Mouse (Mus musculus) CH12.LX (cell line): Measurements from ENCODE around the gene Amd1. TPM values are rescaled to one million over a fixed set of nuclear protein-coding genes. Genes with fewer than 3 reads are reported as not detected.
A peak's percentile ranks its signal among the peaks of the same experiment; 100 is the strongest.

Experiments
- DNase-seq: peaks from one replicate; pipeline ENCODE4 v3.0.0-alpha.2; 2013; ENCODE audit errors: extremely low read depth
- H3K27ac ChIP-seq: 2 replicates; pipeline ENCODE4 v1.5.1; 2012; ENCODE audit warnings: low read depth, mild to moderate bottlenecking, control low read depth, moderate library complexity; ENCODE audit not compliant: insufficient read depth
- H3K27me3 ChIP-seq: replicated peaks from 2 replicates; pipeline ENCODE3; 2012; ENCODE audit warnings: inconsistent platforms
- H3K36me3 ChIP-seq, 2 experiments: replicated peaks in 1 of 2; 2 replicates each; pipeline versions ENCODE3 to v1.6.1; 2012; ENCODE audit warnings: inconsistent platforms in 1 of 2, low read length in 1 of 2, mild to moderate bottlenecking in 1 of 2, mixed read lengths in 1 of 2, moderate library complexity in 1 of 2; ENCODE audit not compliant: control insufficient read depth in 1 of 2, insufficient read depth in 1 of 2
- H3K4me1 ChIP-seq, 2 experiments: 2 replicates each; pipeline ENCODE4 v1.6.1; 2012; ENCODE audit warnings: inconsistent platforms in 1 of 2, moderate library complexity in 1 of 2; ENCODE audit not compliant: insufficient read depth in 2 of 2, control insufficient read depth in 1 of 2
- H3K4me2 ChIP-seq: 2 replicates; pipeline ENCODE4 v1.6.1; 2012; ENCODE audit warnings: low read depth, mild to moderate bottlenecking, control low read depth; ENCODE audit not compliant: poor library complexity, insufficient read depth, severe bottlenecking
- H3K4me3 ChIP-seq, 3 experiments: fragments of 150-350 bp in 1 of 3; sonication (generic) in 1 of 3; replicated peaks in 1 of 3; 2 replicates each; pipeline versions ENCODE3 to v1.5.1; 2011 to 2012; ENCODE audit warnings: low read depth in 2 of 3, low read length in 2 of 3, mild to moderate bottlenecking in 2 of 3, moderate library complexity in 2 of 3, control low read depth in 1 of 3, improper control_type of control experiment in 1 of 3, inconsistent platforms in 1 of 3, mixed read lengths in 1 of 3; ENCODE audit not compliant: poor library complexity in 1 of 3
- H3K79me2 ChIP-seq: replicated peaks from 2 replicates; pipeline ENCODE4 v1.6.1; 2012; ENCODE audit warnings: mild to moderate bottlenecking, moderate library complexity; ENCODE audit not compliant: control insufficient read depth, poor library complexity, insufficient read depth, severe bottlenecking; ENCODE audit errors: extremely low read depth
- H3K9ac ChIP-seq: 2 replicates; pipeline ENCODE4 v1.6.1; 2012; ENCODE audit warnings: low read depth, mild to moderate bottlenecking, control low read depth, moderate library complexity; ENCODE audit not compliant: insufficient read depth
- H3K9me3 ChIP-seq: replicated peaks from 2 replicates; pipeline ENCODE3; 2012; ENCODE audit warnings: low read length, inconsistent platforms, mixed read lengths
- BHLHE40 ChIP-seq: IDR thresholded peaks from 2 replicates; pipeline ENCODE4 v1.6.1; 2011; ENCODE audit warnings: mild to moderate bottlenecking, low read depth, low read length, improper control_type of control experiment
- CHD1 ChIP-seq: IDR thresholded peaks from 2 replicates; pipeline ENCODE4 v1.6.1; 2012; ENCODE audit warnings: low read depth, low read length, improper control_type of control experiment, inconsistent platforms
- E2F4 ChIP-seq: IDR thresholded peaks from 2 replicates; pipeline ENCODE4 v1.6.1; 2011; ENCODE audit warnings: low read depth, low read length, improper control_type of control experiment; ENCODE audit not compliant: insufficient replicate concordance
- ELF1 ChIP-seq: IDR thresholded peaks from 2 replicates; pipeline ENCODE4 v1.6.1; 2014; ENCODE audit warnings: low read depth, mild to moderate bottlenecking, inconsistent platforms, low read length, improper control_type of control experiment
- EP300 ChIP-seq: IDR thresholded peaks from 2 replicates; pipeline ENCODE4 v1.6.1; 2011; ENCODE audit warnings: low read length, improper control_type of control experiment
- ETS1 ChIP-seq: conservative IDR thresholded peaks from 2 replicates; pipeline ENCODE4 v1.6.1; 2012; ENCODE audit warnings: low read depth, mild to moderate bottlenecking, inconsistent platforms, low read length, improper control_type of control experiment, moderate library complexity
- GABPA ChIP-seq: IDR thresholded peaks from 2 replicates; pipeline ENCODE4 v1.6.1; 2012; ENCODE audit warnings: low read depth, low read length, improper control_type of control experiment, inconsistent platforms; ENCODE audit not compliant: insufficient replicate concordance
- HCFC1 ChIP-seq: IDR thresholded peaks from 2 replicates; pipeline ENCODE4 v1.6.1; 2012; ENCODE audit warnings: low read depth, mild to moderate bottlenecking, inconsistent platforms, low read length, improper control_type of control experiment
- IRF4 ChIP-seq: IDR thresholded peaks from 2 replicates; pipeline ENCODE4 v1.6.1; 2014; ENCODE audit warnings: low read depth, mild to moderate bottlenecking, inconsistent platforms, low read length, improper control_type of control experiment
- JUN ChIP-seq: IDR thresholded peaks from 2 replicates; pipeline ENCODE4 v1.6.1; 2011; ENCODE audit warnings: low read depth, mild to moderate bottlenecking, low read length, improper control_type of control experiment, moderate library complexity; ENCODE audit not compliant: insufficient read depth
- JUND ChIP-seq: conservative IDR thresholded peaks from 2 replicates; pipeline ENCODE4 v1.6.1; 2011; ENCODE audit warnings: low read depth, low read length, improper control_type of control experiment
- MAX ChIP-seq: IDR thresholded peaks from 2 replicates; pipeline ENCODE4 v1.6.1; 2011; ENCODE audit warnings: low read length, improper control_type of control experiment
- MEF2A ChIP-seq: IDR thresholded peaks from 2 replicates; pipeline ENCODE4 v1.6.1; 2014; ENCODE audit warnings: low read depth, mild to moderate bottlenecking, inconsistent platforms, low read length, improper control_type of control experiment, borderline replicate concordance
- MXI1 ChIP-seq: IDR thresholded peaks from 2 replicates; pipeline ENCODE4 v1.6.1; 2011; ENCODE audit warnings: mild to moderate bottlenecking, low read depth, low read length, improper control_type of control experiment
- NELFE ChIP-seq: IDR thresholded peaks from 2 replicates; pipeline ENCODE4 v1.6.1; 2011; ENCODE audit warnings: low read depth, low read length, improper control_type of control experiment
- PAX5 ChIP-seq: IDR thresholded peaks from 2 replicates; pipeline ENCODE4 v1.6.1; 2012; ENCODE audit warnings: low read length, inconsistent platforms, mixed read lengths
- POLR2A ChIP-seq: IDR thresholded peaks from 2 replicates; pipeline ENCODE4 v1.6.1; 2011; ENCODE audit warnings: low read depth, mild to moderate bottlenecking, improper control_type of control experiment, low read length
- POLR2AphosphoS2 ChIP-seq: IDR thresholded peaks from 2 replicates; pipeline ENCODE4 v1.6.1; 2011; ENCODE audit warnings: low read depth, low read length, improper control_type of control experiment
- SIN3A ChIP-seq: IDR thresholded peaks from 2 replicates; pipeline ENCODE4 v1.6.1; 2012; ENCODE audit warnings: low read length, improper control_type of control experiment, inconsistent platforms
- SMC3 ChIP-seq: IDR thresholded peaks from 2 replicates; pipeline ENCODE4 v1.6.1; 2011; ENCODE audit warnings: low read depth, low read length, improper control_type of control experiment
- TBP ChIP-seq: conservative IDR thresholded peaks from 2 replicates; pipeline ENCODE4 v1.6.1; 2011; ENCODE audit warnings: low read depth, low read length, improper control_type of control experiment
- TCF12 ChIP-seq: IDR thresholded peaks from 2 replicates; pipeline ENCODE4 v1.6.1; 2014; ENCODE audit warnings: low read depth, mild to moderate bottlenecking, inconsistent platforms, low read length, improper control_type of control experiment
- UBTF ChIP-seq: IDR thresholded peaks from 2 replicates; pipeline ENCODE4 v1.6.1; 2012; ENCODE audit warnings: low read depth, mild to moderate bottlenecking, inconsistent platforms, low read length, improper control_type of control experiment, moderate library complexity
- ZKSCAN1 ChIP-seq: IDR thresholded peaks from 2 replicates; pipeline ENCODE4 v1.6.1; 2012; ENCODE audit warnings: low read depth, inconsistent platforms, low read length, improper control_type of control experiment, borderline replicate concordance
- ZNF384 ChIP-seq: IDR thresholded peaks from 2 replicates; pipeline ENCODE4 v1.6.1; 2012; ENCODE audit warnings: low read depth, low read length, improper control_type of control experiment, inconsistent platforms
- dilution Hi-C: fragments of 300-500 bp; cut with MboI; formaldehyde crosslinking; loops from 2 replicates; pipeline ENCODE4 v1.14.3; 2020; ENCODE audit warnings: low sequenced_read_pairs; ENCODE audit not compliant: extremely low pct_unique_long_range_greater_than_20kb, extremely low pct_ligation_motif_present
- in situ Hi-C: fragments of 300-500 bp; cut with MboI; formaldehyde crosslinking; loops from 3 replicates; pipeline ENCODE4 v1.14.3; 2019; ENCODE audit warnings: low sequenced_read_pairs, low pct_ligation_motif_present, low pct_unique_long_range_greater_than_20kb, mixed read lengths
- polyA plus RNA-seq: library from polyadenylated mRNA; unstranded; fragments of >175 nt; gene quantifications from 2 replicates; pipeline ENCODE4 v1.2.1, GENCODE M21; 2012; ENCODE audit warnings: low read depth; ENCODE audit not compliant: insufficient read length
- total RNA-seq, 2 experiments: library from RNA; depleted of rRNA; stranded (reverse); fragments of 300-350 nt in 1 of 2; fragments of >200 nt in 1 of 2; gene quantifications; 2 replicates each; pipeline ENCODE4 v1.2.3; 2012 to 2014

The Amd1 gene
- total and polyA plus RNA-seq, 3 experiments, result 88.3 to 266 (median 165) TPM

- Histone ChIP-seq H3K27ac (no peak overlapping the region), H3K27me3 (no peaks in the 10 kb centered on the region), H3K4me1 (peaks cover 7 to 30% of the 10 kb centered on the region in 2 experiments; a peak in 3 of 4 replicates), H3K36me3 (no peaks in the 10 kb centered on the region), H3K9ac (no peak overlapping the region), H3K4me3 (no peak overlapping the region), H3K79me2 (no peaks in the 10 kb centered on the region), H3K4me2 (no peak overlapping the region), H3K9me3 (no peaks in the 10 kb centered on the region)
- no peak for DNase-seq
- dilution Hi-C loops, result no loop called here
- in situ Hi-C loops, result no loop called here
- TF ChIP-seq POLR2AphosphoS2 (no peak), JUND (no peak), PAX5 (no peak), NELFE (no peak), ZKSCAN1 (no peak), JUN (no peak), HCFC1 (no peak), GABPA (no peak), SIN3A (no peak), MXI1 (no peak), MEF2A (no peak), POLR2A (no peak), BHLHE40 (no peak), TBP (no peak), E2F4 (no peak), ELF1 (no peak), CHD1 (no peak), ZNF384 (no peak), MAX (no peak)
Observed at GRCm38 (mm10) chr10:40275991-40276390, 26.0 kb downstream of the Amd1 start.

GRCm38 (mm10) chr10:40273938-40274337, 28.0 kb downstream of the Amd1 start:
- H3K4me2 ChIP-seq, result no peak overlapping the region
- TF ChIP-seq EP300, result no peak
- TF ChIP-seq SMC3, result no peak
- 0 out of 2 replicates have a peak, but pooled peaks have one; percentile 34 for TF ChIP-seq IRF4
- peak; percentile 23; the same call in 1 of the 2 replicates for TF ChIP-seq TCF12
- TF ChIP-seq NELFE, result no peak
- TF ChIP-seq UBTF, result no peak
- TF ChIP-seq ETS1, result no peak
- TF ChIP-seq, all 38 proteins: peak for 2
- dilution Hi-C loops, result no loop called here
- Histone ChIP-seq H3K9me3 (no peaks in the 10 kb centered on the region), H3K4me3 (no peak overlapping the region), H3K4me1 (peaks cover 7 to 30% of the 10 kb centered on the region in 2 experiments; a peak in 3 of 4 replicates), H3K36me3 (no peaks in the 10 kb centered on the region), H3K27me3 (no peaks in the 10 kb centered on the region), H3K9ac (no peak overlapping the region), H3K27ac (no peak overlapping the region), H3K79me2 (no peaks in the 10 kb centered on the region)
- in situ Hi-C loops, result no loop called here
- DNase-seq, result no peak
